Mouse (Mus musculus): ENCODE results near the gene Alyref. TPM values are rescaled to one million over a fixed set of nuclear protein-coding genes. Genes with fewer than 3 reads are reported as not detected.

The Alyref gene
- 21.4 and 28.5 TPM in 2 replicates for polyA plus RNA-seq (2012; rRNA removed)

DNA sequence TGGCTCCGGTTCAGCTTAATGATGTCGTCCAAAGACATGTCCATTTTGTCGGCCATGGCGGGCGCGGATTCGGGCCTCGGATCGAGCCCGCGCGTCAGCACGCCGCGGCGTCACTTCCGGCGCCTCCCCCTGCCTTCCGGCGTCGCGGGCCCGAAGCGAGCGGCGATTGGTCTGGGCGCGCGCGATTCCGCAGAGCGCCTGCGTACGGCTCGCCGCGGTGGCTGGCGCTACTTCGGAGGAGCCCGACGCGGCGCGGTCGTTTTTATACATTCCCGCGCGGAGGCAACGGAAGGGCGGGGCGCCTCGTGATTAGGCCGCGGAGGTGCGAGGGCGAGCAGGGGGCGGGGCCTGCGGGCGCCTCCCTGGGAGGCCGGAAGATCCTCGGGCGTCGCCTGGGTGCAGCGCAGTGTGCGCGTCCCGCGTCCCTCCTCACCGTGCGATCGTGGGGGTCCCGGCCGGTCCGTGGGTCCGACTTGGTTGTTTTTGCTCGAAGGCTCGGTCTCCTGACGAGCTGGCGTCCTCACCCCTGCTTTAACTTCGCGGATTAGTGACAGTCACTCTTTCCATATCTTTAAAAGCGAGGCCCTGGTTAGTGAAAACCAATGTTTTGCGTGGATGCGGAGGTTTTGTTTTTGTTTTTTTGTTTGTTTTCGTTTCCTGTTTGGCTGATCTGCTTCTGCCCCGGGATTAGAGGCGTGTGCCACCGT lies at the start of gene Alyref, which contains the start of gene Anapc11:
Gene Alyref, minus strand, starts transcription at position 83 of the 707 bp plus-strand sequence.
Gene Anapc11, plus strand, starts transcription at position 139 of the 707 bp plus-strand sequence.
- peak; percentile 51 for DNase-seq (ENCODE audit: low read depth)

DNA sequence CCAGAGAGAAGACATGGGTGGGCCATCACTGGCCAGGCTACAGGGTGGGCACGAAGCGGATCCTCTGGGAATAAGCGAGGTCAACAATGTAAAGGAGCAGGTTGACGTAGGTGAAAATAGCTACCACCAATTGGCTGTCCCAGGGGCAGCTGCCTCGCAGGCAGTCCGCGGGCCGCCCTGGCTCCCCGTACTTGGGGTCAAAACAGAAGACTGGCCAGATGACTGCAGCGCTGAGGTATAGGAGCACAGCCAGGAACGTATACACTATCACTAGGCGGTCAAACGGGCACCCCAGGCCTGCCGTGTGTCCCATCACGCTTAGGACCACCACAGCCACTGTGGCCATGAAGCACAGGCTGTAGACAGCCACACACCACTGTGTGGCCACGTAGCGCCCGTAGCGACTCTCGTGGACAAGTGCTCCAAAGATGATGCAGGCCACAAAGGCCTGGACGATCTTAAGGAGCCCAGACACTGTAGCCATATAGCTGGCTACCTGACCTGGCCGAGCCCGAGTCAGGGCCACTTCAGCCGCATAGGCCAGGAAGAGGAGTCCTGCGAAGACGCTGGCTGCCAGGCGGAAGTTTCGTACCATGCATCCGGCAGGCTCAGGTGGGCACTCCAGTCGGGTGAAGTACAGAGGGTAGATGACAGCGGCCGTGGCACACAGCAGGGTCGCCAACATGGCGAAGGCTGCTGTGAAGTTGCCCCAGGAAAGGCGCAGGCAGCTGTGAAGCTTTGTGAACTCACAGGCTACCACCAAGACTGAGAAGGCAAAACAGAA lies 49.1 kb upstream of the Alyref start:
- DNase-seq (ENCODE audit: low read depth), result no peak

DNA sequence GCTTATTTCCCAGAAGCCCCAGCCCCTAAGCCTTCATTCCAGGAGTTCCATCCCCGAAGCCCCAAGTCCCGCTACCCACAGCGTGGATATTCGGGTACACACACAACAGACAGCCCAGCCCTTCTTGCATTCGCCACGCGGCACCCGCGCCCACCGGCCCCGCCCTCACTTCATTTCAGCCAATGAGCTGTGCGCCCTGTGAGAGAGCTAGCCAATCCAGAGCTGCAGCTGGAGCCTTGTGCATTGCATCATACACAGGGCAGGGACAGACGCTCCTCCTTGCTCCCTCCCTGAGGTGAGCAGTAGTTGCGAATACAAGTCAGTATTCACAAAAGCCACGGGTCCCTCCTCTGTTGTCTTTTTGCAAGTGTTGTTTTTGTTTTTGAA lies 45.4 kb upstream of the Alyref start, which contains the start of gene Pycr1:
Gene Pycr1, minus strand, starts transcription at position 169 of the 387 bp plus-strand sequence.
- no peak for DNase-seq (ENCODE audit: low read depth)

DNA sequence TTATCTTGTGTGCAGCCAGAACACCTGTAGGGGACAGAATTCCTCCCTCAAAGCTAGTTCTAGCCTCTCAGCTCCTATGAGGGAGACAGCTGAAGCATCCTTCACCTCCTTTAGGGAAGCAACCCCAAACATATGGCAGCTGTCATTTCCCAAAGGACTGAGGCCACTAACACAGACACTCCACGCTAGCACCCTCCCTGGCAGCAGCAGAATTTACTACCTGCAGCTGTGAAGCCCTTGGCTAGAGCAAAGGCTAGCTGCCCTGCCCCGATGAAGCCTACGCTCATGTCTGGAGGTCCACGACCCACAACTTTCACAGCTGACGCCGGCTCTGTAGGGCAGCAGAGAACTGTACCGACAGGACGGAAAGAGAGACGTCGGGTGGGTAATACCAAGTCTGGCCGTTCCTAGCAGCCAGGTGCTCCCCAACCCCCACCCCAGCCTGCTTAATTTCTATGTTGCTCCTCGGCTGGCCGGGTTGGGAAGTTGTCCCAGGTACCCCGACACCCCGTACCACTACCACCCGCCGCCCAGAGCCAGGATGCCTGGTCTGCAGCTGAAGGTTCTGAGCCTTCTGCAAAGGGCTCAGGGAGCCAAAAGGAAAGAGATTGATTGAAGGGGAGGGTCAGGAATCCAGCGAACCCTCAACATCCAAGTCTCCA lies 44.9 kb upstream of the Alyref start:
- DNase-seq (ENCODE audit: low read depth), result no peak

DNA sequence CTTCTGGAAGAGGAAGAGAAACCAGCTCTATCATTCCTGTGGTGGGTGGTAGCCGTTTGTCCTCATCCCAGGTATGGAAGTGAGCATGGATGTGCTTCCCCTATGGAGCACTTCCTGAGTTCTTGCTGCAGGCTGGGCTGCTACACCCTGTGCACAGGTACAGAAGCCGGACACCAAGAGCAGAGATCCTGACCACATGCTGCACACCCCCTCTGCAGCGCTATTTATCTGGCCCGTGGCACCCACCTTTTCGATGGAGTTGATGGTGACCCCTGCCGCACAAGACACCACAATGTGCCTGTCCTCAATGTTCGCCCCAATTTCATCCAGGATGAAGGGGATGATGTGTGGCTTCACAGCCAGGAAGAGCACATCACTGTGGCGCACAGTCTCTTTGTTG lies 43.7 kb upstream of the Alyref start:
- DNase-seq (ENCODE audit: low read depth), result no peak

DNA sequence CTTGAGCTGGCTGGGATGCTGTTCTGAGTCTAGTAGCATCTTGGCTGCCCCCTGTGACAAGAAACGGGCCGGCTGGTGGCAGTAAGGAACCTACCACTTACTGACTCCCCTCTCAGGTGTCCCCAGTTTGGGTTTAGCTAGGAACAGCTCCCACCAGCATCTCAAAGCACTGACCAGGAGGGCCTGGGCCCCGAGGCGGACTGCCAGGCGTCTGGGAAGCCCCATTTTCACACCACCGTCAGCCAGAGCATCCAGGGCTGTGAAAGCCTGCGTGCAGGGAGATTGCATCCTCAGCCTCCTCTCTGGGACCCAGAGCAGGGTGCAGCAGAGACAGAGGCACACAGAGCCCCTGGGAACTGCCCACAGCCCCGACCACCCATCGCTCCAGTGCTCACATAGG lies 43.1 kb upstream of the Alyref start:
- no peak for DNase-seq (ENCODE audit: low read depth)

DNA sequence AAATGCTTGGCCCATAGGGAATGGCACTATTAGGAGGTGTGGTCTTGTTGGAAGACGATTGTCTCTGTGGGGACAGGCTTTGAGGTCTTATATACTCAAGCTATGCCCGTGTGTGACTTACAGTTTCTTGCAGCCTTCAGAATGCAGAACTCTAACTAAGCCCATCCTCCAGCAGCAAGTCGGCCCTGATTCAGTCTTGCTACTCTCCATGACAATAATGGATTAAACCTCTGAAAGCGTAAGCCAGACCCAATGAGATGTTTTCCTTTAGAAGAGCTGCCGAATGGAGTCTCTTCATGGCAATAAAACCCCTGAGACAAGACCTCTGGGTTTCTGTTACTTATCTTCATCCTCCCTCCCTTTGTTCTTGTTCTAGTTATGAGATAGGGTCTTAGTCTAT lies 36.6 kb upstream of the Alyref start:
- no peak for DNase-seq (ENCODE audit: low read depth)

DNA sequence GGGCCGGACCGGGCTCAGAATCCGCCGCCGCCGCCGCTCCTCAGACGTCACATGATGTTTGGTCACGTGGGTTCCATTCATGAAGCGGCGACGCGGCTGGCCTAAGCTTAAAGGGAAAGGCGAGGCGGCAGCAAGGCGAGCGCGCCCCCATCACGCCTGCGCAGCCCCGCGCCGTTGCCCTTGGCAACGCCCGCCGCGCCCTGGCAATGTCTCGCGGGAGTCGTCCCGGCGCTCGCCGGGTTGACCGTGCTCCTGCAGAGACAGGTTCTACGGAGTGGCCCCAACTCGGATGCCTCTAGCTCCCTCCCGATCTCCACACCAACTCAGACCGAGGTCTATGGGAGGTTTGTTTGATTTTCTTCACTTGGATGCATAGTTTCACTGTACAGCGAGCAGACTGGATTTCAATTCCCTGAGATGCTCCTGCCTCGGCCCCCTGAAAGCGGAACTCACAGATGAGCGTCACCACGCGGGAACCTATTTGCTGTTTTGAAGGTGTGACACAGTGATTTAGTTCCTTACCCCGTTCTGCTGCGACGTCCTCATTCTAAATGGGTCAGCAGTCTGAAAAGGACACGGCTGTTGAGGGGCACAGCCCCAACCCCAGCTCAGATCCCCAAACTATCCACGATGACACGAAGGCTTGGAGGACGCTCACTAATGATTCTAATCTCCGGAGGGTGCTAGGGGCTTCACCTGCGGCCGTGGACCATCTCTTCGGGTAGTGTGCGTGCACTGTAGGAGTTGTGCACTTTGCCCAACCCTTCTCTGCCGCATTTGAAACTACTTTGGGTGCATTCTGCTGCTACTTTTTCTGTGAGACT lies 35.6 kb upstream of the Alyref start, which contains the start of gene Mafg:
Gene Mafg, minus strand, starts transcription at position 81 of the 824 bp plus-strand sequence.
- no peak for DNase-seq (ENCODE audit: low read depth)

DNA sequence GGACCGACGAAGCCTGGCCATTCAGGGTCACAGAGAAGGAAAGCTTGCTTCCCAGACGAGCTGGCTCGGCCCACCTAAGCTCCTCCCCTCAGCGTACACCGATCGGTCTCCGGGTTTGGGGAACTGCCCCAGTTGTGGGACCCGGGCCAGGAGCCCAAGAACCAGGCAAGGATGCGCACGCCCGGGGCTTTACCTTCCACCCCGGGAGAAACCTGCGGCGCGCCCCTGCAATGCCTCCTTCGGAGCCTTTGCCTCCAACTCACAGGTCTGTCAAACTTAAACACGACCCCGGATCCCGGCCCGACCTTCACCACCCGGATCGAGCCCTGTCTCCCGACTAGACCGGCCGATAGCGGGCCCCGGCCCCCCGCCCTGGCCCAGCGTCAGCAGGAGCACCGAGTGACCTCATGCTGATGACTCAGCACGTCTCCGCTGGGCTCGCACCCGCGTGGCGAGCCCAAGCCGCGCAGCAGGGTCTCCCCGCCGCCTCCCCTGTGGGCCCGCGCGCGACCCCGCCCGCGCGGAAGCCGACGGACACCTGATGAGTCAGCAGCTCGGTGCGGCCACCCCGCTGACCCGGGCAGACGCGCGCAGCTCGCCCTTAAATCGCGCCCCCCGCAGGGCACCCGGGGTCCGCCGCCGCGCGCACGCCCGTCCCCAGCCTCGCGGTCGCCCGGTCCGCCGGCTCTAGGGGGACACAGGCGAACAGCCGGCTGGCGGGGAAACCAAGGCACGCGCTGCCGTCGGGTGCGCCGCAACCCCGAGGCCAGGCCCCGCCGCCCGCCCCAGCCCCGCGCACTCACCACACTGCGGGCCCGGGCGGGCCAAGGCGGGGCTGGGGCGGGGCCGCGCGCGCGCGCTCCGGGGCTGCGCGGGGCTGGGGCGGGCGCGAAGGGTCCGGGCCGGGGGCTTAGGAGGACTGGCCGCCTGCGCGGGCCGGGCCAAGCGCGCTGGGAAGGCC lies 34.7 kb upstream of the Alyref start:
- DNase-seq (ENCODE audit: low read depth), result no peak

DNA sequence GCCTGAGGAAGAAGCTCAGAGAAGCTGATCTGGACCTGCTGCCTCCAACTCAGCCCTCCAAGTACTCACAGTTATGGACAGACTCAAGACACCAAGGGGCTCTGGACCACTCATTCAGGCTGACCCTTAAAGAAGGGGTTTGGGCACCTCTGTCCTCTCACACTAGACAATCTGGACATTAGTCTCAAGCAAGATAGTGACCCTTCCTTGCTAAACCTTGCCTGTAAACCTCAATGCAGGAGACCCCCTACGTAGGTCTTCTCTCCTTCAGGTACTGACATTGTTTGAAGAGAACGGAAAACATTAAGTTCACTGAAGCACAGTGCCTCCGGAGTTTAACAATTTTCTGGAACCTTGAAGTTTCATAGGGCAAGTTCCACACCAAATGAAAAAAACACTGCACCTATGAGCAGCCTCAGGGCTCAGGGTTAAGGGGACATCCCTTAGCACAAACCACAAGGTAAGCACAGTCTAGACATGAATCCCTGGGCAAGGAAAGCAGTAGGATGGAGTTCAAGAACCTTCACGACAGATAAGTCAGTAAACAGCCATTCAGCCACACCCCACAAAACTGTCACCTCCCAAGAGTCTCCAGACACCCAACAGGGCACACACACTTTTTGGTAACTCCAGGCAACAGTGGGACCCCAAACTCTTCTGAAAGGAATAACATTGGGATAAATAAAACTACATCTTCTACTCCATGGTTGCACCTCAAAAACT lies 33.7 kb upstream of the Alyref start:
- no peak for DNase-seq (ENCODE audit: low read depth)

DNA sequence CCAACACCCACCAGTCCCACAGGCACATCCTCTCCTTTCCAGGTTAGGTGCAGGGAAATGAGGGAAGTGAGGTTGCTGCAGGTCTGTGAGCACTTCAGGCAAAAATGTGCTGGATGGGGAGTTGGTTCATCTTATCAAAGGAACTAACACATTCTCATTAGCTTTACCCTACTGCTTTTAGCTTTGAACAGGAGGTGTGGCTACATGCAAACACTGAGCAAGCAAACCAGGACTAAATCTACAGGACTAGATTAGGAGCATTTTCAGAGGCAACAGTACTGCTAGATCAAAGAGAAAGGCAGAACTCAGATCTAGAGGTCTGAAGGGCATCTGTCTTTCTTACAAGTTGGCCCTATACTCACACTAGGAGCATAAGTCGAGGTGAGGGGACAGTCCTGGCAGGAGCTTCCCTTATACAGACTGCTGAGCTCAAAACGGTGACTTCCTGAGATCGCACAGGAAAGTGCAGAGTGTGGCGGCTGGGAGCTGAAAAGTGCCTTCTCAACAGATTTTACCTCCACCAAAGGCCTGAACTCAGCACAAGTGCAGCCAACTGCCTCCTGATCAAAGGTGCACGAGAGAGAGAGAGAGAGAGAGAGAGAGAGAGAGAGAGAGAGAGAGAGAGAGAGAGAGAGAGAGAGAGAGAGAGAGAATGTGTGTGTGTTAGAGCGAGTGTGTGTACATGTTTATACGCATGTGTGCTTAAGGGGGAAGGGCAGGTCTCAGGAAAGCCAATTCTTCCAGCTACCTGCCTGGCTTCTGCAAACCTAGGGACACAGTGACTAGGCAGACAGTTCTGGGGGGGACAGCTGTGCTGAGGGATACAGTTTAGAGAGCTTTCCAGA lies 32.9 kb upstream of the Alyref start:
- no peak for DNase-seq (ENCODE audit: low read depth)

DNA sequence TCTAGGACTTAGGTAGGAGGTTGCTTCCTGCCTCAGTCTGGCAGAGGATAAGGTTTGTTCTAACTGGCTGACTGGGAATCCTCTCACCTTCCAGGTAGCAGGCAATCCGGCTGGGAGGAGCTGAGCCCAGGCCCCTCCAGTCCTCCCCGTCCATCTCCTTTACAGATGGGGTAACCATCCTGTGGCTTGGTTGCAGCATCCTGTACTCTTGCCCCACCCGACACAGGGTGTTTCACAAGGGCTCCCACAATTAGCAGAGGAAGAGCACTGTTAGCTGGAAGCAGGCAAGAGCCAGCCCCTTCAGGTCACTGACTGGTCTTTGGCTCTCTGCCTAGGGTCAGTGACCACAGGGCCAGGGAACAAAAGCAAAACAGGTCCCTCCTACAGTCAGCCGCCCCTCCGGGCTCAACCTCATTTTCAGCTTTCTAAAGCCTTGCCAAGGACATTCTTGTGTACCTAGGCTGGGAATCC lies 32.3 kb upstream of the Alyref start:
- peak; percentile 62 for DNase-seq (ENCODE audit: low read depth)

DNA sequence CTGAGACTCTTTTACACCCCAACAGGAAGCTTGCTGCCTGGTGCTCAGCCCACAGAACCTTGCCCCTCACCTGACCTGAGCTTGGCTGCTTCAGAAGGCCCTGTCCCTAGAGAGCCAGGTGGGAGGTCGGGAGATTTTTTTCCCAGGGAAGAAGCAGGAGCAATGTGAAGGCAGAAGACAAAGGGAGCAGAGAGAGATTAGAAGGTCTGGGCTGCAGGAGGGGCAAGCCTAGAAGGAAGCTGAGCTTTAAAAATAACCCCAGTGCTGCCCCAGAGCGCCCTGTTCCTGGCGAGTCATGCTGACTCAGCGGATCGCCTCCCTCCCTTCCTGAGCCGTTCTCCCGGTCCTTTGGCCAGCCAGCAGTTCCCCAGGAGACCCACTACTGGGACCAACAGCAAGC lies 31.7 kb upstream of the Alyref start:
- no peak for DNase-seq (ENCODE audit: low read depth)

DNA sequence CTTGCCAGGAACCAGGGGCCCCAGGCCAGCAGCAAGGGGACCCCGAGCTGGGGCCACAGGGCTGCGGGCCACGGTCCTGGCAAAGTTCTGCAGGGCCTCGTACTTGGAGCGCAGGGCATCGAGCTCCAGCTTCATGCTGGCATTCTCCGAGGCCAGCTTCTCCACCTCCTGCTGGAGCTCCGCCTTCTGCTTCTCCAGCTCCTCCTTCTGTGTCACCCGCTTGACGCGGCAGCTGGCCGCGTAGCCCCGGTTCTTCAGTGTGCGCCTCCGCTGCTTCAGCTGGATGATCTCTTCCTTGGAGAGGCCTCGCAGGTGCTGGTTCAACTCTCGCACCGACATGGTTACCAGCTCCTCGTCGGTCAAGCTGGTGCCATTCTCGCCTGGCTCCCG lies 31.2 kb upstream of the Alyref start:
- no peak for DNase-seq (ENCODE audit: low read depth)

DNA sequence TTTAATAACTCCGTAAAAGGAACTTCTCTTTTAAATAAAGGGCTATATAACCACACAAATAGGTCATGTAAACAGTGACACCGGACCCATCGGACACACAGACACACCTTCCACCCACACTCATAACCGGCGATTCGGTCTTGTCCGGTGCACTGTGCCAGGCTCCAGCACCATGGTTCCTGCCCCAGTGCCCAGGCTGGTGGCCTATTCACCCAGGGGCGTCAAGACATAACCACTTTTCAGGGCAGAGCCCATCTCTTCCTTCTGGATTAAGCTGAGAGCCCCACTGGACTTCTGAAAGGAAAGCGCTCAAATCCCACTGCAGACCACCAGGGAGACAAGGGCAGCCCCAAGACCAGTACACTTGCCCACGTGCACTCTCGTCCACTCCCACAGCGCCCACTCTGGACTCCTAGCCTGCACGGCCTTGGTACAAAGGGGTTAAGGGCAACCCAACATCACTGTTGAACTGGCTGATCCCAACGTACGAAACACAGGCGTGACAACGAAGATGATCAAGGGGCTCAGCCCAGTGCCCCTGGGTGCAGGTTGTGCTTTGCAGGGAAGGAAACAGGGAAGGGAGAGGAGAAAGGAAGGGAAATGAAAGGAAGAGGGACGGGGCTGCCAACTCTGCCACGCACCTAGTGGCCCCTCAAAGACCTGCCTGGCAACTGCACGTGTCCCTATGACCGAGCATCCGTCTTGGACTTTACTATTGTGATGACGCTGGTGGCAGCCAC lies 30.6 kb upstream of the Alyref start:
- DNase-seq (ENCODE audit: low read depth), result no peak

DNA sequence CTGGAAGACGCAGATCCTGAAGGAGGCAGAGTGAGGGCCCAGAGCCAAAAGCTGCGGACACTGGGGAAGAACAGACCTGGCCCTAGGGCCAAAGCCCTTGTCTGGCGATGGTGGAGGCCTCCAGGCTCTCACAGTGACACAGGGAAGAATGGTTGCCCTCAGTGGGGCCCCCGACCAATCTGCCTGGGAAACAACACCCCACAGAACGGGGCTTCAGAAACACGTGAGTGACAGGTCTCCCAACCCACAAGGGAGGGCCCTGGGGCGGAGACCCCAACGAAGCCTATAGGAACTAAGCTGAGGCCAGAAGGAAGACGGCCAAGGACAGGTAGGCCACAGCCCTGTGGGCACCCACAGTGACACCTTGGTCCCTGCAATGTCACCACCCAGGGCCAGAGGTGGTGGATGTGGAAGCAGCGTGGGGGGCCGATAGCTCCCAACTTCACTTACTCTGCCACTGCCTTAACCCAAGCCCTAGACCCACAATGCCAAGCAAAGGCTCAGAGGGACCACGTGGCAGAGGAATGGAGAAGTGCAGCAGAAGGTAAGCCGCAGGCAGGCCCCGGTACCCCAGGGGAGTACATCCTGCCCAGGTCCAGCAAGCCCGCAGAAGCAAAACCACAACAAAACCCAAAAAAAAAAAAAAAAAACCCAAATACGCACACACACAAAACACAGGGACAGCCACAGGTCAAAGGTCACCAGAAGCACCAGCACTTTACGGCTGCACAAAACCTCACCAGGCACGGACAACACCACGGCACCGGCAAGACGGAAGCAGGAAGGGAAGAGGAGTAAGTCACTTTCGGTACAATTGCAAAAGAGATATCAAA lies 29.5 kb upstream of the Alyref start:
- no peak for DNase-seq (ENCODE audit: low read depth)
